Mouse (Mus musculus): ENCODE measurements at regions not wholly inside any gene's neighbourhood (a gene's known extent, or its start where the extent isn't known, plus 50 kb on each side); places are given as distances from the start of the nearest gene placed in this dataset.

DNA sequence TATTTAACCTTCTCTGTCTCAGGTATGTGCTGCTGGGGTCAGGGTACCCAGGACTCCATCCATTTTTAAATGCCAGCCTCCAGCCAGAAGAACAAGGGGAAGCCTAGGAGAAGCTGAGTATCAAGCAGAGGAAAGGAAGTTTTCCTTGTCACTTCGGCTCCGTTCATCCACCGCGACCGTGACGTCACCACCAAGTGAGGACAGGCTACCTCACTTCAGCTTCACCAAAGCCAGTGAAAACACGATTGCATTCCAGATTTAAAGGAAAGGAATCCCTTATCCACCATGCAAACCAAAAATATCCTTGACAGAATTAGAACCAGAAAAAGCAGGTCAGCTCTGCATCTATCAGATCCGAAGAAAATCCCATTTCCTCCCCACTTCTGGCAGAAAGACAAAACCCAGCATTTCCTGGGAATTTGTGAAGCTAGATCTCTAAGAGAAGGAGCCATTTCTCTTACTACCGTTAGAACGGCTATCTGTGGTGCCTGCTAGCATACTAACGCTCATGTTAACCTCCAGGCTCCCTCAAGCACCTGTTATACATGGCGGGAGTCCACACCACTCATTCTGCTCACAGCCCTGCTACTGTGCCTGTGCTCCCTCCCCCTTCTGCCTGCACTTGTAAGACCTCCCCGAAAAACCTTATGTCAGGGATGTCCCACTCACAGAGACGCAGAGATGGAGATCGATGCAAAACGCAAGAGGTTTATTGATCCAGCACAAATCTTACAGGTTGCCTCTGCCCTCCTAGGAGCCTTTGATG, 133.4 kb downstream of the Qrsl1 start:
- no peak for TF ChIP-seq POLR2A (IDR thresholded peaks at IDR 0.05; ENCODE audit: insufficient read depth, low read depth, low read length)
- no peak for TF ChIP-seq CTCF (IDR thresholded peaks at IDR 0.05; ENCODE audit: insufficient read depth, low read depth, low read length)
